In genomic region chr16:90995023-90995422, GRCm38 (mm10) we compare ENCODE assay signal across 11 mouse cellular contexts. TPM values are rescaled to one million over a fixed set of nuclear protein-coding genes. Genes with fewer than 3 reads are reported as not detected.
DNase-seq lines count a peak whose midpoint lies in the region; ATAC-seq and TF ChIP-seq lines count a peak whose summit lies in the region.
"Had no signal": no experiment of that assay in that cellular context is flagged by ENCODE, and none has a peak within 500 bp of the region (broad histone marks: within the 10 kb centered on the region; RNA-seq: fewer than 3 reads in every experiment).

No protein-coding gene starts in this region.

- H3K4me2 ChIP-seq in intestine, postnatal 0 days (replicated peaks; ENCODE audit: low read depth), result peak overlapping the region; percentile 22; the same call in 1 of the 2 replicates
- H3K4me2 ChIP-seq: limb, embryonic 15.5 days had no signal

- no peaks in the 10 kb centered on the region for H3K9me3 ChIP-seq in intestine, postnatal 0 days (ENCODE audit: control insufficient read depth)
- no peaks in the 10 kb centered on the region for H3K9me3 ChIP-seq in forebrain, embryonic 10.5 days
- H3K9me3 ChIP-seq: limb, embryonic 15.5 days had no signal

- TF ChIP-seq POLR2A in embryonic fibroblast, embryonic 13.5 days (IDR thresholded peaks at IDR 0.05; ENCODE audit: low read depth, low read length), result no peak

- H3K27me3 ChIP-seq in intestine, postnatal 0 days (replicated peaks; ENCODE audit: control insufficient read depth, insufficient read depth, low read length), result no peaks in the 10 kb centered on the region
- H3K27me3 ChIP-seq in forebrain, embryonic 10.5 days (ENCODE audit: poor library complexity, severe bottlenecking), result no peaks in the 10 kb centered on the region
- H3K27me3 ChIP-seq: limb, embryonic 15.5 days had no signal

- WGBS in intestine, postnatal 0 days, result 18% methylated on average over 4 of the region's 4 CpGs
- 82% methylated on average over 4 of the region's 4 CpGs for WGBS in forebrain, embryonic 10.5 days

- H3K4me3 ChIP-seq in embryonic fibroblast, embryonic 13.5 days (ENCODE audit: insufficient read depth, low read length), result no peak overlapping the region
- no peak overlapping the region for H3K4me3 ChIP-seq in intestine, postnatal 0 days (ENCODE audit: low read depth, low read length)
- no peak overlapping the region for H3K4me3 ChIP-seq in forebrain, embryonic 10.5 days
- H3K4me3 ChIP-seq: erythroblast, embryonic 14.5 days; limb, embryonic 15.5 days had no signal

- no peak for ATAC-seq in intestine, postnatal 0 days
- peak; percentile 66 for ATAC-seq in megakaryocyte-erythroid progenitor cell, adult 5-6 weeks (replicated peaks; ENCODE audit: low FRiP score, low TSS enrichment, poor library complexity, severe bottlenecking)

- 0 out of 2 replicates have a peak overlapping the region, but pooled peaks have one; percentile 0 for H3K27ac ChIP-seq in embryonic fibroblast, embryonic 13.5 days (ENCODE audit: insufficient read depth, low read length)
- H3K27ac ChIP-seq in intestine, postnatal 0 days (ENCODE audit: low read depth, low read length), result peak overlapping the region; percentile 63
- no peak overlapping the region for H3K27ac ChIP-seq in forebrain, embryonic 10.5 days
- H3K27ac ChIP-seq: limb, embryonic 15.5 days had no signal

- peak; percentile 52 for DNase-seq in kidney, postnatal 14 days
- DNase-seq in kidney, adult 11 months, result no peak
- DNase-seq in left cerebral cortex, adult 11 months (ENCODE audit: low spot score), result no peak
- no peak for DNase-seq in layer of hippocampus, adult 8-10 months (ENCODE audit: low spot score in 2 of 2)
- no peak for DNase-seq in forebrain, embryonic 10.5 days (ENCODE audit: extremely low spot score, low spot score)
- DNase-seq: right cerebral cortex, postnatal 4 days had no signal

- TF ChIP-seq CTCF in embryonic fibroblast, embryonic 13.5 days (IDR thresholded peaks at IDR 0.05; ENCODE audit: borderline replicate concordance, insufficient read depth, low read length), result no peak
- no peak for TF ChIP-seq CTCF in intestine, postnatal 0 days (IDR thresholded peaks at IDR 0.05; ENCODE audit: low read depth)

- H3K36me3 ChIP-seq in intestine, postnatal 0 days (ENCODE audit: control insufficient read depth, insufficient read depth), result peaks cover 17% of the 10 kb centered on the region; the same call in 1 of the 2 replicates
- peaks cover 11% of the 10 kb centered on the region for H3K36me3 ChIP-seq in forebrain, embryonic 10.5 days (replicated peaks)

- H3K9ac ChIP-seq in intestine, postnatal 0 days (ENCODE audit: low read depth, low read length), result no peak overlapping the region
- H3K9ac ChIP-seq: limb, embryonic 15.5 days had no signal

- H3K4me1 ChIP-seq in embryonic fibroblast, embryonic 13.5 days (ENCODE audit: control insufficient read depth, insufficient read depth, low read length), result peaks cover 3% of the 10 kb centered on the region; the same call in 1 of the 2 replicates
- H3K4me1 ChIP-seq in intestine, postnatal 0 days (replicated peaks; ENCODE audit: control insufficient read depth, insufficient read depth, low read length), result peaks cover 7% of the 10 kb centered on the region
- no peaks in the 10 kb centered on the region for H3K4me1 ChIP-seq in forebrain, embryonic 10.5 days
- H3K4me1 ChIP-seq: limb, embryonic 15.5 days had no signal

RNA-seq across cellular contexts. Expression of gene Synj1, which starts 16.1 kb away (rescaled TPM):
- polyA plus RNA-seq in embryonic fibroblast, embryonic 13.5 days (2011; ENCODE audit: insufficient read length, low read depth, missing spikeins), result 20.0 and 22.7 TPM in 2 replicates
- 15.8 and 16.6 TPM in 2 replicates for polyA plus RNA-seq in intestine, postnatal 0 days (2015; fragmentation: Nextera tagmentation; extraction: Ambion mirVana)
- 38.1 and 48.6 TPM in 2 replicates for total RNA-seq in megakaryocyte-erythroid progenitor cell, adult 5-6 weeks (2014; fragmentation: Nextera tagmentation)
- total RNA-seq in megakaryocyte-erythroid progenitor cell, adult 5-6 weeks (2017), result 25.4 and 28.7 TPM in 2 replicates
- total RNA-seq in layer of hippocampus, adult 8-10 months (2022), result 100 to 1,000 TPM; 396 to 439 (median 423) TPM
- polyA plus RNA-seq in forebrain, embryonic 10.5 days (2016; fragmentation: Nextera tagmentation; extraction: Ambion mirVana), result 12.2 and 12.8 TPM in 2 replicates

RNA-seq across cellular contexts. Expression of gene Paxbp1, which starts 49.3 kb away (rescaled TPM):
- 60.7 and 90.4 TPM in 2 replicates for polyA plus RNA-seq in embryonic fibroblast, embryonic 13.5 days (2011; ENCODE audit: insufficient read length, low read depth, missing spikeins)
- 17.3 and 19.1 TPM in 2 replicates for polyA plus RNA-seq in intestine, postnatal 0 days (2015; fragmentation: Nextera tagmentation; extraction: Ambion mirVana)
- total RNA-seq in megakaryocyte-erythroid progenitor cell, adult 5-6 weeks (2014; fragmentation: Nextera tagmentation), result 103 and 125 TPM in 2 replicates
- total RNA-seq in megakaryocyte-erythroid progenitor cell, adult 5-6 weeks (2017), result 85.8 and 94.4 TPM in 2 replicates
- total RNA-seq in layer of hippocampus, adult 8-10 months (2022), result 10 to 100 TPM; 57.5 to 84.8 (median 69.6) TPM
- 67.0 and 70.8 TPM in 2 replicates for polyA plus RNA-seq in forebrain, embryonic 10.5 days (2016; fragmentation: Nextera tagmentation; extraction: Ambion mirVana)
